Mouse (Mus musculus): ENCODE results near the gene Rtkn2. TPM values are rescaled to one million over a fixed set of nuclear protein-coding genes. Genes with fewer than 3 reads are reported as not detected.

The Rtkn2 gene
- polyA plus RNA-seq, 1 experiment from 2014 or later = 8.1 TPM

GRCm38 (mm10) chr10:68058378-68058777 lies 79.0 kb downstream of the Rtkn2 start:
- Histone ChIP-seq H3K4me2 (ENCODE audit: low read length) (no peak overlapping the region), H3K9ac (replicated peaks; ENCODE audit: low read depth, low read length) (no peak overlapping the region), H3K36me3 (ENCODE audit: control insufficient read depth, insufficient read depth) (no peaks in the 10 kb centered on the region), H3K4me1 (replicated peaks; ENCODE audit: control insufficient read depth, insufficient read depth, low read length) (peaks cover 5% of the 10 kb centered on the region), H3K27me3 (replicated peaks; ENCODE audit: control insufficient read depth, insufficient read depth, low read length) (peaks cover 3% of the 10 kb centered on the region; the same call in 1 of the 2 replicates), H3K9me3 (ENCODE audit: control insufficient read depth, low read length) (no peaks in the 10 kb centered on the region), H3K4me3 (replicated peaks; ENCODE audit: low read length) (no peak overlapping the region), H3K27ac (ENCODE audit: low read length) (no peak overlapping the region)
- no peak for ATAC-seq
- WGBS = 91% methylated on average over 1 of the region's 1 CpGs

GRCm38 (mm10) chr10:68060590-68061248 lies 81.3 kb downstream of the Rtkn2 start:
- H3K4me1 ChIP-seq (replicated peaks; ENCODE audit: control insufficient read depth, insufficient read depth, low read length) = peaks cover 15% of the 10 kb centered on the region
- no peak overlapping the region for H3K4me3 ChIP-seq (replicated peaks; ENCODE audit: low read length)
- no peaks in the 10 kb centered on the region for H3K9me3 ChIP-seq (ENCODE audit: control insufficient read depth, low read length)
- no peak for ATAC-seq
- WGBS = 43% methylated on average over 16 of the region's 16 CpGs
- H3K36me3 ChIP-seq (ENCODE audit: control insufficient read depth, insufficient read depth) = no peaks in the 10 kb centered on the region
- H3K9ac ChIP-seq (replicated peaks; ENCODE audit: low read depth, low read length) = no peak overlapping the region
- no peak overlapping the region for H3K4me2 ChIP-seq (ENCODE audit: low read length)
- H3K27ac ChIP-seq (ENCODE audit: low read length) = no peak overlapping the region
- peaks cover 3% of the 10 kb centered on the region; the same call in 1 of the 2 replicates for H3K27me3 ChIP-seq (replicated peaks; ENCODE audit: control insufficient read depth, insufficient read depth, low read length)

GRCm38 (mm10) chr10:68061249-68061615 lies 81.9 kb downstream of the Rtkn2 start:
- Histone ChIP-seq H3K4me1 (replicated peaks; ENCODE audit: control insufficient read depth, insufficient read depth, low read length) (peaks cover 15% of the 10 kb centered on the region), H3K4me3 (replicated peaks; ENCODE audit: low read length) (no peak overlapping the region), H3K9me3 (ENCODE audit: control insufficient read depth, low read length) (no peaks in the 10 kb centered on the region), H3K27me3 (replicated peaks; ENCODE audit: control insufficient read depth, insufficient read depth, low read length) (peaks cover 3% of the 10 kb centered on the region; the same call in 1 of the 2 replicates), H3K9ac (replicated peaks; ENCODE audit: low read depth, low read length) (no peak overlapping the region), H3K4me2 (ENCODE audit: low read length) (no peak overlapping the region), H3K27ac (ENCODE audit: low read length) (no peak overlapping the region), H3K36me3 (ENCODE audit: control insufficient read depth, insufficient read depth) (no peaks in the 10 kb centered on the region)
- WGBS = 27% methylated on average over 8 of the region's 8 CpGs
- no peak for ATAC-seq

GRCm38 (mm10) chr10:68063806-68064545 lies 84.6 kb downstream of the Rtkn2 start:
- no peak overlapping the region for H3K27ac ChIP-seq (ENCODE audit: low read length)
- no peaks in the 10 kb centered on the region for H3K9me3 ChIP-seq (ENCODE audit: control insufficient read depth, low read length)
- peaks cover 3% of the 10 kb centered on the region; the same call in 1 of the 2 replicates for H3K27me3 ChIP-seq (replicated peaks; ENCODE audit: control insufficient read depth, insufficient read depth, low read length)
- no peak overlapping the region for H3K9ac ChIP-seq (replicated peaks; ENCODE audit: low read depth, low read length)
- H3K4me2 ChIP-seq (ENCODE audit: low read length) = peak overlapping the region; percentile 6
- 11% methylated on average over 8 of the region's 8 CpGs for WGBS
- peaks cover 15% of the 10 kb centered on the region for H3K4me1 ChIP-seq (replicated peaks; ENCODE audit: control insufficient read depth, insufficient read depth, low read length)
- ATAC-seq = no peak
- H3K4me3 ChIP-seq (replicated peaks; ENCODE audit: low read length) = no peak overlapping the region
- H3K36me3 ChIP-seq (ENCODE audit: control insufficient read depth, insufficient read depth) = no peaks in the 10 kb centered on the region

GRCm38 (mm10) chr10:68064571-68064970 lies 85.2 kb downstream of the Rtkn2 start:
- no peak overlapping the region for H3K27ac ChIP-seq (ENCODE audit: low read length)
- no peaks in the 10 kb centered on the region for H3K9me3 ChIP-seq (ENCODE audit: control insufficient read depth, low read length)
- H3K36me3 ChIP-seq (ENCODE audit: control insufficient read depth, insufficient read depth) = no peaks in the 10 kb centered on the region
- no peak overlapping the region for H3K9ac ChIP-seq (replicated peaks; ENCODE audit: low read depth, low read length)
- no peak overlapping the region for H3K4me3 ChIP-seq (replicated peaks; ENCODE audit: low read length)
- ATAC-seq = no peak
- peaks cover 3% of the 10 kb centered on the region; the same call in 1 of the 2 replicates for H3K27me3 ChIP-seq (replicated peaks; ENCODE audit: control insufficient read depth, insufficient read depth, low read length)
- H3K4me2 ChIP-seq (ENCODE audit: low read length) = peak overlapping the region; percentile 31
- 7% methylated on average over 10 of the region's 10 CpGs for WGBS
- peaks cover 15% of the 10 kb centered on the region for H3K4me1 ChIP-seq (replicated peaks; ENCODE audit: control insufficient read depth, insufficient read depth, low read length)

- Histone ChIP-seq H3K27ac (ENCODE audit: low read length) (no peak overlapping the region), H3K4me1 (replicated peaks; ENCODE audit: control insufficient read depth, insufficient read depth, low read length) (peaks cover 11% of the 10 kb centered on the region), H3K9ac (replicated peaks; ENCODE audit: low read depth, low read length) (no peak overlapping the region), H3K4me3 (replicated peaks; ENCODE audit: low read length) (no peak overlapping the region), H3K27me3 (replicated peaks; ENCODE audit: control insufficient read depth, insufficient read depth, low read length) (peaks cover 3% of the 10 kb centered on the region; the same call in 1 of the 2 replicates), H3K9me3 (ENCODE audit: control insufficient read depth, low read length) (no peaks in the 10 kb centered on the region), H3K36me3 (ENCODE audit: control insufficient read depth, insufficient read depth) (no peaks in the 10 kb centered on the region), H3K4me2 (ENCODE audit: low read length) (no peak overlapping the region)
- WGBS = 93% methylated on average over 5 of the region's 5 CpGs
- ATAC-seq = no peak
These were observed 86.8 kb downstream of the Rtkn2 start for GRCm38 (mm10) chr10:68066173-68066572.

GRCm38 (mm10) chr10:68067961-68068360 lies 88.6 kb downstream of the Rtkn2 start:
- peaks cover 10% of the 10 kb centered on the region; the same call in 1 of the 2 replicates for H3K4me1 ChIP-seq (replicated peaks; ENCODE audit: control insufficient read depth, insufficient read depth, low read length)
- WGBS = 81% methylated on average over 5 of the region's 5 CpGs
- no peak overlapping the region for H3K4me3 ChIP-seq (replicated peaks; ENCODE audit: low read length)
- no peak overlapping the region for H3K9ac ChIP-seq (replicated peaks; ENCODE audit: low read depth, low read length)
- ATAC-seq = no peak
- H3K4me2 ChIP-seq (ENCODE audit: low read length) = no peak overlapping the region
- H3K9me3 ChIP-seq (ENCODE audit: control insufficient read depth, low read length) = no peaks in the 10 kb centered on the region
- H3K27ac ChIP-seq (ENCODE audit: low read length) = no peak overlapping the region
- no peaks in the 10 kb centered on the region for H3K27me3 ChIP-seq (replicated peaks; ENCODE audit: control insufficient read depth, insufficient read depth, low read length)
- no peaks in the 10 kb centered on the region for H3K36me3 ChIP-seq (ENCODE audit: control insufficient read depth, insufficient read depth)

- Histone ChIP-seq H3K27ac (ENCODE audit: low read length) (no peak overlapping the region), H3K9me3 (ENCODE audit: control insufficient read depth, low read length) (no peaks in the 10 kb centered on the region), H3K9ac (replicated peaks; ENCODE audit: low read depth, low read length) (no peak overlapping the region), H3K4me3 (replicated peaks; ENCODE audit: low read length) (no peak overlapping the region), H3K27me3 (replicated peaks; ENCODE audit: control insufficient read depth, insufficient read depth, low read length) (no peaks in the 10 kb centered on the region), H3K4me1 (replicated peaks; ENCODE audit: control insufficient read depth, insufficient read depth, low read length) (peaks cover 10% of the 10 kb centered on the region; the same call in 1 of the 2 replicates), H3K36me3 (ENCODE audit: control insufficient read depth, insufficient read depth) (no peaks in the 10 kb centered on the region), H3K4me2 (ENCODE audit: low read length) (no peak overlapping the region)
- 78% methylated on average over 8 of the region's 8 CpGs for WGBS
- ATAC-seq = no peak
These were observed 89.1 kb downstream of the Rtkn2 start for GRCm38 (mm10) chr10:68068426-68068825.

- no peak overlapping the region for H3K4me3 ChIP-seq (replicated peaks; ENCODE audit: low read length)
- H3K4me1 ChIP-seq (replicated peaks; ENCODE audit: control insufficient read depth, insufficient read depth, low read length) = no peaks in the 10 kb centered on the region
- H3K27me3 ChIP-seq (replicated peaks; ENCODE audit: control insufficient read depth, insufficient read depth, low read length) = no peaks in the 10 kb centered on the region
- no peak overlapping the region for H3K9ac ChIP-seq (replicated peaks; ENCODE audit: low read depth, low read length)
- 81% methylated on average over 7 of the region's 7 CpGs for WGBS
- H3K4me2 ChIP-seq (ENCODE audit: low read length) = no peak overlapping the region
- H3K9me3 ChIP-seq (ENCODE audit: control insufficient read depth, low read length) = no peaks in the 10 kb centered on the region
- no peaks in the 10 kb centered on the region for H3K36me3 ChIP-seq (ENCODE audit: control insufficient read depth, insufficient read depth)
- no peak for ATAC-seq
- no peak overlapping the region for H3K27ac ChIP-seq (ENCODE audit: low read length)
These were observed 91.7 kb downstream of the Rtkn2 start for GRCm38 (mm10) chr10:68071041-68071440.
